Mouse (Mus musculus) small intestine, adult 2 months (tissue): ENCODE data around the gene Nckap5.

Experiments used
- CTCF ChIP-seq: fragments of 200-500 bp; IDR thresholded peaks from 2 replicates; pipeline ENCODE4 v1.5.1; 2012; ENCODE audit warnings: low read depth, mild to moderate bottlenecking, control low read depth, inconsistent platforms, low read length, moderate library complexity, mixed read lengths; ENCODE audit not compliant: insufficient replicate concordance, insufficient read length; ENCODE audit errors: extremely low read depth
- POLR2A ChIP-seq: fragments of 200-500 bp; IDR thresholded peaks from 2 replicates; pipeline ENCODE4 v1.6.1; 2012; ENCODE audit warnings: low read depth, mild to moderate bottlenecking, control low read depth, inconsistent platforms, low read length, moderate library complexity

- TF ChIP-seq POLR2A, result no peak
- no peak for TF ChIP-seq CTCF
These were observed 235.8 kb downstream of the Nckap5 start for GRCm38 (mm10) chr1:126594796-126595195.
